Mouse (Mus musculus): ENCODE data around the gene Traf1.

Gene Traf1

DNA sequence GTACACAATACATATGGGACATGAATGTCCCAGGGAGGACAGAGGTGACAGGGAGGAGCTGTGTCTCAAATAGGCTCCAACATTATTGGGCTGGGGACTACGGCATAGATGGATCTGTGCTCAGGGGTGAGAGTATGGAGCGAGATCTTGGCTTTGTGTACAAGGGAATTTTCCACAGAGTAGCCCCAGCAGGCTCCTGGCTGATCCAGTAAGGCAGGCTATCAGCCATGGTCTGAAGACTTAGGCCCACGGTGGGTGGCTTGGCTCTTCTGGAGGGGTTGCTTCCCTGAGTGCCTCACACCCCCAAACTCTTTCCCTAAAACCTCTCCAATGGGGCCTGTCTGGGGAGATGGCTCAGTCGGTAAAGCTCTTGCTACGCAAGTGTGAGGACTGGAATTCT lies 21.3 kb downstream of the Traf1 start:
- no peak for DNase-seq

GRCm38 (mm10) chr2:34938269-34939208 lies 23.0 kb downstream of the Traf1 start:
- DNase-seq, result no peak

GRCm38 (mm10) chr2:34937460-34937859 lies 24.1 kb downstream of the Traf1 start:
- DNase-seq, result no peak

GRCm38 (mm10) chr2:34927320-34927719 lies 34.3 kb downstream of the Traf1 start:
- DNase-seq, result no peak

GRCm38 (mm10) chr2:34922729-34923128 lies 38.8 kb downstream of the Traf1 start:
- DNase-seq, result no peak

DNA sequence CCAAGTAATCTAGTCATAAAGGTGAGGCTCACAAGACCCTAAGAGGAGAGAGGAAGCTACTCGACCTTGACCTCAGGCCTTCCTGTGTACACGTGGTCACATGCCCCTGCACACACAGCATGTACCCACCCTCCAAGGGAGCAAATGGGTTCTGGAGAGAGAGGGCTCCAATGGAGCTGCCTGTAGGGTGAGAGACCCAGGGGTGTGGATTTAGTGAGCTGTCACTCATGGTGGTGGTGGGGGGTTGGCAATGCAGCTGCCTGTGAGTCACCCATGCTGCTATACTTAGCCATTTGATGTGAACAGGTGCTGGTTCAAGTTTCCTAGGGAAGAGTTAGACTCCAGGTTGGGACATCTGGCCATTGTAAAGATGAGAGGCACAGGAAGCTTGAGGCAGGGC lies 41.4 kb downstream of the Traf1 start:
- no peak for DNase-seq

GRCm38 (mm10) chr2:34915103-34915502 lies 46.5 kb downstream of the Traf1 start:
- no peak for DNase-seq

DNA sequence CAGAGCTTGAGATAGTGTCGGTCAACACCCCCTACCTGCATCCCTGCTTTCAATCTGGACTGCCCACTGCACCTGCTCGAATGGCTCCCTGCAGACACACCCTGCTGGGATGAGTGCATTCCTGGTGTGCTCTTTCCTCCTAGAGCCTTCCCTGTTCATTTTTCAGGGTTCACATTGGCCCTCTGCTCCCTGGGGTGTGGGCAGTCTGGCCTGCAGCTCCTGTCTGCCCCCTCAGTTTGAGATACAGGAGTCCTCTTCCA lies 46.8 kb downstream of the Traf1 start:
- DNase-seq, result no peak

- DNase-seq, result peak in 1 of 2 experiments; percentile 53
Observed at GRCm38 (mm10) chr2:34914069-34914822, 47.3 kb downstream of the Traf1 start.

- peak in 1 of 2 experiments; percentile 48 for DNase-seq
Observed at GRCm38 (mm10) chr2:34913218-34914068, 48.1 kb downstream of the Traf1 start, which contains the start of gene Phf19. Phf19 (minus strand) TSS chr2:34914026.

DNA sequence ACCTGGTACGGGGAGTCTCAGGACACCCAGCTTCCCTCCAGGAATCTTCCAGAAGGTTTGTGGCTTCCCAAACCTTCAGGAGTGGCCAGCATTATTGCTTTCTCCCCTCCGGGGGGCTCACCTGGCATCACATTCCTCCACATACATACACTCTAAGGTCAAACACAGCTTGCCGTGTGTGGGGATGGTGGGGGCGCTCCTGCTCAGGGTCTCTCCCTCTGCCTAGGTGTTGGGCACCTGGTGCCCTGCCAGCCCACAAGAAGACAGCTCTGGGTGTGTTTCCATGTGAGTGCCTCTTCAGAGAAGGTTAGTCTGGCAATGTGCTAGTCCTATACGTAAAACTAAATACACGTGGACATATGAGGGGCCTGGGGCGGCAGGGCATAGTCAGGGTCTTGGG lies 49.0 kb downstream of the Traf1 start:
- DNase-seq, result no peak

DNA sequence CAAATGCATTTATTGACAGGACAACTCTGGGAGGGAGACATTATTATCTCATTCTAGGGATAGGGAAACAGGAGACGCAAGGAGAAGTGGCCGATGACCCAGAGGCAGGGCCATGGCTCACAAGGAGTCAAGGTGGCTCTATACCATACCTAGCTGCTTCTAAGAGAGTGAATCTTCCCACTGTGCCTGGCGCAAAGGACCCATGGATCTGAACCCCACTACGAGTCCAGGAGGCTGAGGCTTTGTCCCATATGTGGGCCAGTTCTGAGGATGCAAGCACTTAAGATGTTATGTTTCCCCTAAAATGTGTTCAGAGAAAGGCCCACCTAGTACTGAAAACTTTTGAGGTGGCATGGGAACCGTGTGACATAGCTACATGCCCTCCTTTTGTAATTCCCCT lies 49.7 kb downstream of the Traf1 start:
- DNase-seq, result no peak

GRCm38 (mm10) chr2:34909719-34910118 lies 51.9 kb downstream of the Traf1 start:
- DNase-seq, result no peak

DNA sequence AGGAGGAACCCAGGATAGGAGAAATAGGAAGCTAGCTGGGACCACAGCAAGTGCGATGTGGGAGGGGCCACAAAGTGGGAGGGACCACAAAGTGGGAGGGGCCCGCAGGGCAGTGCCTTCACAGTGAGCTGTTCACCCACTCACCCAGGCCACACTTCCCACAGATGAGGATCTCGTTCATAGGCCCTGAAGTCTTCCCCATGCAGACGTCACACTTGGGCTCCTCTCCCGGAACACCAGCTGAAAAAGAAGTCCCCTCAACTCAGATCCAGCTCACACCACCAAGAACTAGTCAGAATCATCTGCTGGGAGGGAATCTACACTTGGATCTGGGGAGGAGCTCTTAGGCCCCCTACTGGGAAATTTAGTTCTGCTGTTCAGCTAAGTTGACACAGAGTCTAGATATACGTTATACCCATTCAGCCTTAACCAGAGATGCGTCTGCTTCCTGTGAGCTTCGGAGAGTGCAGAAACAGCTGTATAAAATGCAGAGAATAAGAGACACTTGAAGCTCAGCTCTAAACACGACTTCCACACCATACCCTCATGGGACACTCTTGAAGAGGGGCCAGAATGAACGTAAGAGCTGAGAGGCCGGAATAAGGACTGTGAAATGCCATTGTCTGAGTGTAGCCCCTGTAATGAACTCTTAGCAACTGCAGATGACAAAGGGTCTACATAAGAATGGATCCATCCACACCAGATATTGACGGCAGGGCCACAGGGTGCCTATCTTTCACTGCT lies 54.5 kb downstream of the Traf1 start:
- DNase-seq, result peak; percentile 79

DNA sequence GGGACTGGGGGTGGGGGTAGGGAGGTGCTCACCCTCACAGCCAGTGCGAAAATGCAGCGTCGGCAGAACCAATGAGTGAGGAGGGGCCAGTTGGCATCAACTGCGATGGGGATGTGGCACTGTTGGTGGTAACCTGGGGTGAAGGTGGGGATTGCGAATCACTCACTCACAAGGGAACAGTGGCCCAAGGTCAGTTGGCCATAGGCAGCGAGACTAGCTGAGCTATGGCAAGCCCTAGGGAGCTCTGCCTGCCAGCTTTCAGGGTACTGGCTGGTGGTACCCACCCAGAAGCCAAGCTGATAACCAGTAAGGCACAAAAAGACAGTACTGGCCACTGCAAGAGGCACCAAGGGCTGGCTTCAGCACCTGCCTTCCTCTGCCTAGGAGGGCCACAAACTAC lies 55.1 kb downstream of the Traf1 start:
- DNase-seq, result no peak

DNA sequence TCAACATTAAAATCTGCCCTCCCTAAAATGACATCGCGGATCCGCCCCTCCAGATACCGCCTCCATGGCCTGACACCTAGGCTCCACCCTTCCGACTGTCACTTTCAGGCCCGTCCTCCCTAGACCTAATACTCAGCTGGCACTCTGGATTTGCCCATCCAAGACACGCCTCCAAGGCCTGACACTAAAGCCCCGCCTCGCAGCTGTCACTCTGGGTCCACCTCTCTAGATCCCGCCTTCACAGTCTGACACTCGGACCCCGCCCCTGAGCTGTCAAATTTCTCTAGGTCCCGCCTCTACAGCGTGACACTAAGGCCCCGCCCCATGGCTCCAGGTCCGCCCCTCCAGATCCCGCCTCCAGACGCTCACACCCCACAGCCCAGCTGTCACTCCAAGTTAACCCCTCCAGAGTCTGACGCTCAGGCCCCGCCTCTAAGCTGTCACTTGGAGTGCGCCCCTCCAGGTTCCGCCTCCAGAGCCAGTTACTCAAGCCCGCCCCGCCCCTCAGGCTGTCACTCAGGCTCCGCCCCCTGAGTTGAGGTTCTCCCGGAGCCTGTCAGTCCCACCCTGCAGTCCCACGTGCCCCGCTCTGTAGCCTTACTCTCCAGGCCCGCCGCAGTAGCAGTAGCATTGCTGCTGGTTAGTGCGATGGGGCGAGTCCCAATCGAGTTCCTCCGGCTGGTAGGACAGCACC lies 56.6 kb downstream of the Traf1 start:
- peak; percentile 100 for DNase-seq

GRCm38 (mm10) chr2:34903652-34904405 lies 57.7 kb downstream of the Traf1 start:
- no peak for DNase-seq

GRCm38 (mm10) chr2:34903191-34903590 lies 58.4 kb downstream of the Traf1 start:
- no peak for DNase-seq

- peak in 1 of 2 experiments; percentile 63 for DNase-seq
Observed at GRCm38 (mm10) chr2:34902731-34903130, 58.8 kb downstream of the Traf1 start.

GRCm38 (mm10) chr2:34901726-34902125 lies 59.8 kb downstream of the Traf1 start:
- no peak for DNase-seq

DNA sequence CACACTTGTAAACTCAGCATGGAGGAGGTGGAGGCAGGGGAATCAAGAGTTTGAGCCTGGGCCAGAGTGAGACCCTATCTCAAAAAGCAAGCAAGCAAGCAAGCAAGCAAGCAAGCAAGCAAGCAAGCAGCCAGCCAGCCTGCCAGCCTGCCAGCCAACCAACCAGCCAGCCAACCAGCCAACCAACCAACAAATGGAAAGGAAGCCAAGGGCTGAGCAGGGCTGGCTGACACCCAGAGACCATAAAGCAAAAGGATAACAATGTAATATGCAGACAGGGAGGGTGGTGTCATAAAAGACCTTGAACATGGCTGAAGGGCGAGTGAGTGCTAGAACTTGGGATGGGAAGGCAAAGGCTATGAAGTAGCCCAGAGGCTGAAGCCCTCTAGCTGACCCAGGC lies 61.2 kb downstream of the Traf1 start:
- DNase-seq, result no peak

Measured in lung, adult 18-20 months (tissue).